Mouse (Mus musculus) testis, postnatal 14 days (tissue): Measurements from ENCODE around the gene Zfp59.
A peak's percentile ranks its signal among the peaks of the same experiment; 100 is the strongest.
"Not testable (repeated sequence)": the region's sequence is repeated elsewhere in the genome, so short reads cannot be mapped to it uniquely, and the experiment has no call there.

ENCODE experiments used
- DNase-seq: peaks from one replicate; pipeline ENCODE4 v3.0.0; 2021; ENCODE audit warnings: low spot score

The Zfp59 gene

GRCm38 (mm10) chr7:27838323-27839249 lies at the start of gene Zfp59:
TSS of gene Zfp59 (plus strand) at chr7:27838607.
- DNase-seq, result peak; percentile 90

GRCm38 (mm10) chr7:27789306-27789705 lies 49.1 kb upstream of the Zfp59 start:
- DNase-seq, result no peak

- DNase-seq, result not testable (repeated sequence)
Observed at GRCm38 (mm10) chr7:27793865-27794264, 44.5 kb upstream of the Zfp59 start.

GRCm38 (mm10) chr7:27794566-27794965 lies 43.8 kb upstream of the Zfp59 start:
- no peak for DNase-seq

GRCm38 (mm10) chr7:27797906-27798811 lies 40.2 kb upstream of the Zfp59 start:
- DNase-seq, result no peak

GRCm38 (mm10) chr7:27801137-27801536 lies 37.3 kb upstream of the Zfp59 start:
- no peak for DNase-seq

- no peak for DNase-seq
Observed at GRCm38 (mm10) chr7:27802986-27803385, 35.4 kb upstream of the Zfp59 start.

GRCm38 (mm10) chr7:27804297-27805030 lies 33.9 kb upstream of the Zfp59 start:
- DNase-seq, result peak; percentile 81

- DNase-seq, result not testable (repeated sequence)
Observed at GRCm38 (mm10) chr7:27806896-27807295, 31.5 kb upstream of the Zfp59 start, which contains the start of gene Zfp626. TSS of gene Zfp626 (plus strand) at chr7:27807196.

GRCm38 (mm10) chr7:27807305-27807704 lies 31.1 kb upstream of the Zfp59 start:
- not testable (repeated sequence) for DNase-seq

- no peak for DNase-seq
Observed at GRCm38 (mm10) chr7:27818526-27819110, 19.8 kb upstream of the Zfp59 start.

- no peak for DNase-seq
Observed at GRCm38 (mm10) chr7:27822611-27823010, 15.8 kb upstream of the Zfp59 start.

- DNase-seq, result no peak
Observed at GRCm38 (mm10) chr7:27834131-27834530, 4.3 kb upstream of the Zfp59 start.

- DNase-seq, result no peak
Observed at GRCm38 (mm10) chr7:27837896-27838295, 511 bp upstream of the Zfp59 start.

- no peak for DNase-seq
Observed at GRCm38 (mm10) chr7:27839596-27839995, 1.2 kb downstream of the Zfp59 start.

GRCm38 (mm10) chr7:27840104-27840503 lies 1.7 kb downstream of the Zfp59 start:
- DNase-seq, result no peak

- no peak for DNase-seq
Observed at GRCm38 (mm10) chr7:27857227-27857626, 18.8 kb downstream of the Zfp59 start, which contains the start of gene Zfp607a. TSS of gene Zfp607a (plus strand) at chr7:27857527.

GRCm38 (mm10) chr7:27859301-27860251 lies 21.2 kb downstream of the Zfp59 start:
- DNase-seq, result no peak

GRCm38 (mm10) chr7:27860396-27861235 lies 22.2 kb downstream of the Zfp59 start:
- DNase-seq, result peak; percentile 65
